Mouse (Mus musculus): ENCODE data around the gene Zfp697. TPM values are rescaled to one million over a fixed set of nuclear protein-coding genes. Genes with fewer than 3 reads are reported as not detected.
"Not testable (repeated sequence)": the region's sequence is repeated elsewhere in the genome, so short reads cannot be mapped to it uniquely, and the experiment has no call there.

Gene Zfp697
- polyA plus RNA-seq, 1 experiment from 2014 or later, result 8.8 TPM

- WGBS, result 84% methylated on average over 4 of the region's 4 CpGs
- Histone ChIP-seq H3K9me3 (no peaks in the 10 kb centered on the region), H3K27me3 (no peaks in the 10 kb centered on the region), H3K36me3 (no peaks in the 10 kb centered on the region), H3K9ac (no peak overlapping the region), H3K4me3 (no peak overlapping the region), H3K4me1 (0 out of 2 replicates have a peak, but pooled peaks cover 4% of the 10 kb centered on the region), H3K27ac (no peak overlapping the region), H3K4me2 (replicated peaks) (no peak overlapping the region)
- no peak for ATAC-seq (ENCODE audit: insufficient number of reproducible peaks, insufficient read depth, low FRiP score, low TSS enrichment)
These were observed 4.0 kb upstream of the Zfp697 start for GRCm38 (mm10) chr3:98378267-98378666.

- ATAC-seq (ENCODE audit: insufficient number of reproducible peaks, insufficient read depth, low FRiP score, low TSS enrichment), result no peak
- H3K4me2 ChIP-seq (replicated peaks), result no peak overlapping the region
- WGBS, result 20% methylated on average over 7 of the region's 7 CpGs
- 0 out of 2 replicates have a peak, but pooled peaks cover 9% of the 10 kb centered on the region for H3K4me1 ChIP-seq
- H3K36me3 ChIP-seq, result no peaks in the 10 kb centered on the region
- H3K9me3 ChIP-seq, result no peaks in the 10 kb centered on the region
- no peak overlapping the region for H3K27ac ChIP-seq
- H3K9ac ChIP-seq, result no peak overlapping the region
- no peaks in the 10 kb centered on the region for H3K27me3 ChIP-seq
- H3K4me3 ChIP-seq, result no peak overlapping the region
These were observed 3.0 kb upstream of the Zfp697 start for GRCm38 (mm10) chr3:98379236-98379635.

- Histone ChIP-seq H3K4me3 (peak overlapping the region; percentile 91), H3K36me3 (no peaks in the 10 kb centered on the region), H3K9ac (peak overlapping the region; percentile 84), H3K27me3 (no peaks in the 10 kb centered on the region), H3K4me1 (0 out of 2 replicates have a peak, but pooled peaks cover 13% of the 10 kb centered on the region), H3K9me3 (no peaks in the 10 kb centered on the region), H3K27ac (peak overlapping the region; percentile 77; the same call in 1 of the 2 replicates), H3K4me2 (replicated peaks) (peak overlapping the region; percentile 94)
- WGBS, result 5% methylated on average over 17 of the region's 17 CpGs
- peak; percentile 26 for ATAC-seq (ENCODE audit: insufficient number of reproducible peaks, insufficient read depth, low FRiP score, low TSS enrichment)
These were observed 500 bp upstream of the Zfp697 start for GRCm38 (mm10) chr3:98381677-98382245.

GRCm38 (mm10) chr3:98383024-98383790 lies 946 bp downstream of the Zfp697 start:
- Histone ChIP-seq H3K4me2 (replicated peaks) (peak overlapping the region; percentile 94), H3K27ac (no peak overlapping the region), H3K36me3 (no peaks in the 10 kb centered on the region), H3K4me1 (0 out of 2 replicates have a peak, but pooled peaks cover 16% of the 10 kb centered on the region), H3K27me3 (no peaks in the 10 kb centered on the region), H3K9ac (peak overlapping the region; percentile 84), H3K4me3 (peak overlapping the region; percentile 91), H3K9me3 (no peaks in the 10 kb centered on the region)
- 10% methylated on average over 21 of the region's 21 CpGs for WGBS
- peak; percentile 22; the same call in 1 of the 2 replicates for ATAC-seq (ENCODE audit: insufficient number of reproducible peaks, insufficient read depth, low FRiP score, low TSS enrichment)

GRCm38 (mm10) chr3:98387086-98387485 lies 4.8 kb downstream of the Zfp697 start:
- Histone ChIP-seq H3K9ac (no peak overlapping the region), H3K27me3 (no peaks in the 10 kb centered on the region), H3K4me3 (no peak overlapping the region), H3K4me2 (replicated peaks) (no peak overlapping the region), H3K27ac (no peak overlapping the region), H3K36me3 (no peaks in the 10 kb centered on the region), H3K4me1 (0 out of 2 replicates have a peak, but pooled peaks cover 16% of the 10 kb centered on the region), H3K9me3 (no peaks in the 10 kb centered on the region)
- ATAC-seq (ENCODE audit: insufficient number of reproducible peaks, insufficient read depth, low FRiP score, low TSS enrichment), result no peak
- WGBS, result 58% methylated on average over 4 of the region's 4 CpGs

GRCm38 (mm10) chr3:98387756-98388155 lies 5.5 kb downstream of the Zfp697 start:
- H3K27me3 ChIP-seq, result no peaks in the 10 kb centered on the region
- 86% methylated on average over 7 of the region's 7 CpGs for WGBS
- no peak for ATAC-seq (ENCODE audit: insufficient number of reproducible peaks, insufficient read depth, low FRiP score, low TSS enrichment)
- H3K4me1 ChIP-seq, result 0 out of 2 replicates have a peak, but pooled peaks cover 16% of the 10 kb centered on the region
- H3K9me3 ChIP-seq, result no peaks in the 10 kb centered on the region
- no peaks in the 10 kb centered on the region for H3K36me3 ChIP-seq
- H3K4me2 ChIP-seq (replicated peaks), result no peak overlapping the region
- no peak overlapping the region for H3K27ac ChIP-seq
- H3K9ac ChIP-seq, result no peak overlapping the region
- H3K4me3 ChIP-seq, result no peak overlapping the region

- no peak overlapping the region for H3K27ac ChIP-seq
- H3K9ac ChIP-seq, result no peak overlapping the region
- 58% methylated on average over 3 of the region's 3 CpGs for WGBS
- no peak overlapping the region for H3K4me2 ChIP-seq (replicated peaks)
- no peaks in the 10 kb centered on the region for H3K27me3 ChIP-seq
- 0 out of 2 replicates have a peak, but pooled peaks cover 7% of the 10 kb centered on the region for H3K4me1 ChIP-seq
- H3K4me3 ChIP-seq, result no peak overlapping the region
- ATAC-seq (ENCODE audit: insufficient number of reproducible peaks, insufficient read depth, low FRiP score, low TSS enrichment), result no peak
- no peaks in the 10 kb centered on the region for H3K36me3 ChIP-seq
- H3K9me3 ChIP-seq, result no peaks in the 10 kb centered on the region
These were observed 7.0 kb downstream of the Zfp697 start for GRCm38 (mm10) chr3:98389305-98389704.

- H3K4me1 ChIP-seq; H3K4me2 ChIP-seq (replicated peaks); H3K4me3 ChIP-seq; H3K9me3 ChIP-seq; H3K9ac ChIP-seq; ATAC-seq (ENCODE audit: insufficient number of reproducible peaks, insufficient read depth, low FRiP score, low TSS enrichment); H3K27ac ChIP-seq; H3K36me3 ChIP-seq; H3K27me3 ChIP-seq: not testable (repeated sequence)
- WGBS, result 92% methylated on average over 9 of the region's 9 CpGs
These were observed 22.1 kb downstream of the Zfp697 start for GRCm38 (mm10) chr3:98404268-98404895.

GRCm38 (mm10) chr3:98405877-98406276 lies 23.6 kb downstream of the Zfp697 start:
- 90% methylated on average over 6 of the region's 6 CpGs for WGBS
- H3K4me2 ChIP-seq (replicated peaks); H3K4me1 ChIP-seq; H3K36me3 ChIP-seq; ATAC-seq (ENCODE audit: insufficient number of reproducible peaks, insufficient read depth, low FRiP score, low TSS enrichment); H3K4me3 ChIP-seq; H3K27ac ChIP-seq; H3K9me3 ChIP-seq; H3K9ac ChIP-seq; H3K27me3 ChIP-seq: not testable (repeated sequence)

- H3K27me3 ChIP-seq; H3K4me3 ChIP-seq; H3K9me3 ChIP-seq; H3K9ac ChIP-seq; H3K27ac ChIP-seq; H3K4me1 ChIP-seq; H3K4me2 ChIP-seq (replicated peaks); H3K36me3 ChIP-seq; ATAC-seq (ENCODE audit: insufficient number of reproducible peaks, insufficient read depth, low FRiP score, low TSS enrichment): not testable (repeated sequence)
- 71% methylated on average over 12 of the region's 12 CpGs for WGBS
These were observed 24.4 kb downstream of the Zfp697 start for GRCm38 (mm10) chr3:98406569-98407144.

GRCm38 (mm10) chr3:98407261-98407780 lies 25.1 kb downstream of the Zfp697 start:
- not testable (repeated sequence) for H3K27me3 ChIP-seq; ATAC-seq (ENCODE audit: insufficient number of reproducible peaks, insufficient read depth, low FRiP score, low TSS enrichment); H3K9me3 ChIP-seq; H3K4me1 ChIP-seq; H3K36me3 ChIP-seq; H3K27ac ChIP-seq; H3K4me2 ChIP-seq (replicated peaks); H3K4me3 ChIP-seq; H3K9ac ChIP-seq
- 76% methylated on average over 5 of the region's 5 CpGs for WGBS

All from embryonic facial prominence, embryonic 12.5 days (tissue).